Comparison of ENCODE assay signal across 29 mouse cellular contexts in the genomic region with DNA sequence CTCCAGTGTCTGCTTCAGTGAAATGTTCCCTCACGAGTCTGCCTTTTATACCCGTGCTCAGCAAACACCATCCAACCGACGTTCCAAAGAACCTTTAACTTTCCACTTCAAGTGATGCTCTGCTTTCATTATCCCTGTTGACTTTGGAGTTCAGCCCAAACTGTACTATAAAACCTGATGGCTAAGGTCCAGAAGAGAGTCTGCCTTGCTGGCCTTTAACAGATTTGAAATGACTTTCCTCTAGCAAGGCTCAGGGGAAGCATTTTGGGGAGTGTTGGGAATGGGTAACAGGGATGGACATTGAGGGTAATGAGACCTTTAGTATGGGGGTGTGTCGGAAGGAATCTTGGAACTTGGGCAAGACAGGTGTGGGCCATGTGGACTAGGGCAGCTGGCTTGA. TPM values are rescaled to one million over a fixed set of nuclear protein-coding genes. Genes with fewer than 3 reads are reported as not detected.
"Had no signal": no experiment of that assay in that cellular context is flagged by ENCODE, and none has a peak within 500 bp of the region (broad histone marks: within the 10 kb centered on the region; RNA-seq: fewer than 3 reads in every experiment).

No protein-coding gene starts in this region.

- DNase-seq: gastrocnemius, postnatal 14 days; gastrocnemius, postnatal 36 days; heart, adult 11 months; heart, adult 2 months; heart, postnatal 14 days; heart, postnatal 36 days; kidney, adult 11 months; kidney, adult 2 months; kidney, adult 9 months; kidney, postnatal 14 days; kidney, postnatal 36 days had no signal

- H3K27ac ChIP-seq: heart, adult 2 months; heart, embryonic 13.5 days; heart, embryonic 15.5 days; kidney, embryonic 15.5 days; kidney, postnatal 0 days; limb, embryonic 12.5 days; limb, embryonic 15.5 days; liver, embryonic 12.5 days; liver, embryonic 14.5 days had no signal

- H3K4me2 ChIP-seq: heart, embryonic 11.5 days; heart, embryonic 13.5 days; heart, embryonic 15.5 days; kidney, embryonic 15.5 days; limb, embryonic 12.5 days; limb, embryonic 15.5 days; liver, embryonic 12.5 days had no signal

- H3K4me3 ChIP-seq: heart, adult 2 months; heart, embryonic 13.5 days; heart, embryonic 15.5 days; kidney, embryonic 15.5 days; limb, embryonic 12.5 days; limb, embryonic 15.5 days; liver, embryonic 12.5 days had no signal

- H3K27me3 ChIP-seq: heart, embryonic 15.5 days; kidney, embryonic 15.5 days; limb, embryonic 12.5 days; limb, embryonic 15.5 days had no signal

- H3K9ac ChIP-seq: heart, embryonic 13.5 days; heart, embryonic 15.5 days; kidney, embryonic 15.5 days; limb, embryonic 12.5 days; limb, embryonic 15.5 days; liver, embryonic 12.5 days; liver, embryonic 14.5 days had no signal

- H3K9me3 ChIP-seq: heart, embryonic 13.5 days; heart, embryonic 15.5 days; kidney, embryonic 15.5 days; limb, embryonic 12.5 days; limb, embryonic 15.5 days; liver, embryonic 12.5 days had no signal

- H3K4me1 ChIP-seq: heart, embryonic 13.5 days; heart, embryonic 15.5 days; liver, embryonic 12.5 days had no signal

- ATAC-seq: intestine, embryonic 16.5 days; liver, embryonic 12.5 days had no signal

- H3K36me3 ChIP-seq: heart, embryonic 13.5 days; heart, embryonic 15.5 days; kidney, embryonic 15.5 days; limb, embryonic 12.5 days; limb, embryonic 15.5 days; liver, embryonic 12.5 days had no signal

RNA-seq across cellular contexts. Expression of a gene that starts 11.1 kb away (rescaled TPM):
- polyA plus RNA-seq: limb, embryonic 12.5 days had no signal

RNA-seq across cellular contexts. Expression of a gene that starts 45.8 kb away (rescaled TPM):
- polyA plus RNA-seq: gonadal fat pad, adult 2 months; heart, adult 2 months; heart, embryonic 11.5 days; heart, embryonic 13.5 days; heart, embryonic 15.5 days; heart, postnatal 0 days; hindbrain, embryonic 11.5 days; hindbrain, embryonic 16.5 days; intestine, embryonic 14.5 days; intestine, embryonic 16.5 days; kidney, adult 2 months; kidney, embryonic 15.5 days; kidney, postnatal 0 days; large intestine, adult 2 months; limb, embryonic 12.5 days; limb, embryonic 15.5 days; liver, adult 2 months; liver, embryonic 12.5 days; liver, embryonic 14.5 days; liver, embryonic 16.5 days had no signal
